Mouse (Mus musculus): ENCODE measurements around the gene Trabd2b. TPM values are rescaled to one million over a fixed set of nuclear protein-coding genes. Genes with fewer than 3 reads are reported as not detected.

The Trabd2b gene
- polyA plus RNA-seq, 1 experiment from 2014 or later, result 1.6 TPM

DNA sequence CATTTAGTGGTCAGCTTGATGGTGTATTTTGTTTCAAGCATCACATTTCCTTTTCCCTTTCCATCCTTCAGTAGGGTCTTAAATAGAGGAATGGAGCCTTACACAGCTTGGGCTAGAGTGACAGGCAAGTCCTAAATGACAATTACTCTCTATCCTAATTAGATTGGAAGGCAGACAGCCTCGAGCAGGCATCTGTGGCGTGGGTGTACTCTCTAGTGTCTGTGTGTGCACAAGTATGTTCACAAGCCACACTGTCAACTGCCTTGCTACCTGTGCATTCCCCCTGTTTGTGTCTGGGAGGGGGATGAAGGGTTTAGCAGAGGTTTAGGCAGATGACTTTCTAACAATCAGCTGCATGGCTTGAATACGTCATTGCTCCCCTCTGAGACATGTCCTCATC lies 6.7 kb upstream of the Trabd2b start:
- ATAC-seq (ENCODE audit: insufficient number of reproducible peaks, insufficient read depth, low FRiP score, low TSS enrichment), result no peak
- Histone ChIP-seq H3K9ac (no peak overlapping the region), H3K9me3 (no peaks in the 10 kb centered on the region), H3K36me3 (no peaks in the 10 kb centered on the region), H3K4me2 (replicated peaks) (no peak overlapping the region), H3K27ac (no peak overlapping the region), H3K4me3 (no peak overlapping the region), H3K27me3 (0 out of 2 replicates have a peak, but pooled peaks cover 6% of the 10 kb centered on the region), H3K4me1 (peaks cover 4% of the 10 kb centered on the region; the same call in 1 of the 2 replicates)
- 44% methylated on average over 3 of the region's 3 CpGs for WGBS

- Histone ChIP-seq H3K36me3 (no peaks in the 10 kb centered on the region), H3K9me3 (no peaks in the 10 kb centered on the region), H3K9ac (no peak overlapping the region), H3K4me1 (peaks cover 8% of the 10 kb centered on the region; the same call in 1 of the 2 replicates), H3K4me3 (no peak overlapping the region), H3K4me2 (replicated peaks) (no peak overlapping the region), H3K27ac (no peak overlapping the region), H3K27me3 (peaks cover 15% of the 10 kb centered on the region)
- 45% methylated on average over 7 of the region's 7 CpGs for WGBS
- ATAC-seq (ENCODE audit: insufficient number of reproducible peaks, insufficient read depth, low FRiP score, low TSS enrichment), result no peak
Observed at GRCm38 (mm10) chr4:114401993-114402731, 4.4 kb upstream of the Trabd2b start.

DNA sequence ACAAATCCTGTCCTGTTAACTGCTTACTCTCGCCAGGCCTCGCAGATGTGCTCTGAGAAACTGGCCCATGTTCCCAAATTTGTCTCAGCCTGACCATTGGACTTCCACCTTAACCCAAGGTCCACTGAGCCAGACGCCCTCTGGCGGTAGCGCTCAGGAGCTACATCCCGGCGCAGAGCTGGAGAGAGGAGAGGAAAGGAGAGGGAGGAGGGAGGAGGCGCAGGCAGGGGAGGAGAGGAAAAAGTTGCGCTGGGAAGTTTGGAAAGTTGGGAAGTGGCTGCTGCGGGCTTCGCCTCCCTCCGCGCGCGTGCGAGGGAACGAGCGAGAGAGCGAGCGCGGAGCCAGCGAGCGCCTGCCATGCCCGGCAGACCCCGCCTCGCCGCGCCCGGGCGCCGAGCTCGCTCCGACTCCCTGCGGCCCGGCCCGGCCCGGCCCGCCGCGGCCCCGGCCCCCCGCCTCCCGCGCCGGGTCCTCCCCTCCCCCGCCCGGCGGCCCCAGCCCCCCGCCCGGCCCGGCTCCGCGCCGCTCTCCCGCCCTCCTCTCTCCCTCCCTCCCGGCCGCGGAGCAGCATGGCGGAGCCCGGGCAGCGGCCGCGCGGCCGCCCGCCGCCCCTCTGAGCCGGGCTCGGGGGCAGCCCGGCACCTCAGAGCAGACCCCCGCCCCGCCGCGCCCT lies 706 bp upstream of the Trabd2b start:
- Histone ChIP-seq H3K36me3 (no peaks in the 10 kb centered on the region), H3K27me3 (peaks cover 47% of the 10 kb centered on the region), H3K9ac (peak overlapping the region; percentile 76), H3K4me1 (peaks cover 30% of the 10 kb centered on the region), H3K4me3 (peak overlapping the region; percentile 77), H3K4me2 (replicated peaks) (peak overlapping the region; percentile 96), H3K27ac (peak overlapping the region; percentile 91), H3K9me3 (no peaks in the 10 kb centered on the region)
- ATAC-seq (ENCODE audit: insufficient number of reproducible peaks, insufficient read depth, low FRiP score, low TSS enrichment), result peak; percentile 84
- under 1% methylated on average over 41 of the region's 74 CpGs for WGBS

DNA sequence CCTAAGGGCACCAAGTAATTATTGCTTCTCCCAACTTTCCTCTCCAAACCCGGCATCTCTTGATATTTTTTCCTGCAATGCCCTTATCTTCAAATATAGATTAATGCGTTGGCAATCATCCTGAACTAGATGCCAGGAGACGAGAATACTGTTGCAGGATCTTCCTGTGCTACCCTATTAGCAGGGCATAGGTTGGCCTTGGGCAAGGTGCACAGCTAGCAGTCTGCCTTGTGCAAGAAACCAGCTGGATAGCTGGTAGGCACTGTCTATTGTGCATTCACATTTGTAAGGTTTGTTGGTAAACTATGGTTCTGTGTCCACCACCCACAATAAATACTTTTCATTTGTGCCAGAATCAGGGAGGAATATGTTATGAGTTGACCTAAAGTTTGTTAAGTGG lies 992 bp downstream of the Trabd2b start:
- H3K27ac ChIP-seq, result no peak overlapping the region
- peaks cover 39% of the 10 kb centered on the region for H3K4me1 ChIP-seq
- H3K9ac ChIP-seq, result no peak overlapping the region
- no peaks in the 10 kb centered on the region for H3K36me3 ChIP-seq
- peak overlapping the region; percentile 77; the same call in 1 of the 2 replicates for H3K4me3 ChIP-seq
- ATAC-seq (ENCODE audit: insufficient number of reproducible peaks, insufficient read depth, low FRiP score, low TSS enrichment), result no peak
- 61% methylated on average over 3 of the region's 3 CpGs for WGBS
- H3K4me2 ChIP-seq (replicated peaks), result peak overlapping the region; percentile 96
- peaks cover 47% of the 10 kb centered on the region for H3K27me3 ChIP-seq
- H3K9me3 ChIP-seq, result no peaks in the 10 kb centered on the region

- H3K36me3 ChIP-seq, result no peaks in the 10 kb centered on the region
- no peaks in the 10 kb centered on the region for H3K9me3 ChIP-seq
- 100% methylated on average over 2 of the region's 2 CpGs for WGBS
- no peak overlapping the region for H3K9ac ChIP-seq
- no peak for ATAC-seq (ENCODE audit: insufficient number of reproducible peaks, insufficient read depth, low FRiP score, low TSS enrichment)
- H3K27ac ChIP-seq, result no peak overlapping the region
- H3K27me3 ChIP-seq, result peaks cover 47% of the 10 kb centered on the region
- no peak overlapping the region for H3K4me2 ChIP-seq (replicated peaks)
- H3K4me1 ChIP-seq, result peaks cover 37% of the 10 kb centered on the region
- no peak overlapping the region for H3K4me3 ChIP-seq
Observed at GRCm38 (mm10) chr4:114408298-114408697, 1.8 kb downstream of the Trabd2b start.

DNA sequence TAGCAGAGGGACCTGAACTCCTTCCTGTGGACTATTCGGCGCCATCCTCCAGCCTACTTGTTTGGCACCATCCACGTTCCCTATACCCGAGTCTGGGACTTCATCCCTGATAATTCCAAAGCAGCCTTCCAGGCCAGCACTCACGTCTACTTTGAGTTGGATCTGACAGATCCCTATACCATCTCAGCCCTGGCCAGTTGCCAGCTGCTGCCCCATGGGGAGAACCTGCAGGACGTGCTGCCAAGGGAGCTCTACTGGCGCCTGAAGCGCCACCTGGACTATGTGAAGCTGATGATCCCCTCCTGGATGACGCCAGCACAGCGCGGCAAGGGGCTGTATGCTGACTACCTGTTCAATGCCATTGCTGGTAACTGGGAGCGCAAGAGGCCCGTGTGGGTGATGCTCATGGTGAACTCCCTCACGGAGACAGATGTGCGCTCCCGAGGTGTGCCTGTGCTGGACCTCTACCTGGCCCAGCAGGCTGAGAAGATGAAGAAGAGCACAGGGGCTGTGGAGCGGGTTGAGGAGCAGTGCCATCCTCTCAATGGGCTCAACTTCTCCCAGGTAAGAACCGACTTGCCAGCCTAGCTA lies 2.5 kb downstream of the Trabd2b start:
- 69% methylated on average over 18 of the region's 18 CpGs for WGBS
- ATAC-seq (ENCODE audit: insufficient number of reproducible peaks, insufficient read depth, low FRiP score, low TSS enrichment), result no peak
- no peak overlapping the region for H3K9ac ChIP-seq
- H3K27ac ChIP-seq, result no peak overlapping the region
- H3K9me3 ChIP-seq, result no peaks in the 10 kb centered on the region
- H3K4me3 ChIP-seq, result no peak overlapping the region
- H3K4me2 ChIP-seq (replicated peaks), result no peak overlapping the region
- peaks cover 37% of the 10 kb centered on the region for H3K4me1 ChIP-seq
- peaks cover 45% of the 10 kb centered on the region for H3K27me3 ChIP-seq
- no peaks in the 10 kb centered on the region for H3K36me3 ChIP-seq

- Histone ChIP-seq H3K4me1 (peaks cover 37% of the 10 kb centered on the region), H3K27ac (no peak overlapping the region), H3K9me3 (no peaks in the 10 kb centered on the region), H3K4me2 (replicated peaks) (peak overlapping the region; percentile 15; the same call in 1 of the 2 replicates), H3K36me3 (no peaks in the 10 kb centered on the region), H3K27me3 (peaks cover 41% of the 10 kb centered on the region), H3K9ac (no peak overlapping the region), H3K4me3 (no peak overlapping the region)
- ATAC-seq (ENCODE audit: insufficient number of reproducible peaks, insufficient read depth, low FRiP score, low TSS enrichment), result no peak
Observed at GRCm38 (mm10) chr4:114409511-114409910, 3.0 kb downstream of the Trabd2b start.

DNA sequence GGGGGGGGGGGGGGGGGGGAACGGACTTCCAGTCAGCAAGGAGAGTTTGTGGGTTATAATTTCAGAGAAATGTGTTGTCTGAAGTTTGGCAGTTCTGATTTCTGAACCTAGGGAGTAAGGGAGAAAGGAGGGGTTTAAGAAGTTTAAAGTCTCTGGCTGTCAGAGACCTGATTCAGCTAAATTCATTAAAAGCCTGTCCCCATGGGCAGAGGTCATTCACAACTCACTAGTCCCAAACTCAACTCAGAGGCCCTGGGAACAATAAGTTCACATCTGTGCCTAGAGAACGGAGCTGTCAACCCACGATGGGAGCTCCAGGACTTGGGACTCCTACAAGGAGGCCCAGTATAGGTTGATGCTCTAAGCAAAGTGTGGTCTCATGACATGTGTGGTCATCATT lies 3.5 kb downstream of the Trabd2b start:
- Histone ChIP-seq H3K36me3 (no peaks in the 10 kb centered on the region), H3K9ac (no peak overlapping the region), H3K27ac (no peak overlapping the region), H3K4me1 (peaks cover 37% of the 10 kb centered on the region), H3K27me3 (peaks cover 40% of the 10 kb centered on the region), H3K4me3 (no peak overlapping the region), H3K9me3 (no peaks in the 10 kb centered on the region), H3K4me2 (replicated peaks) (peak overlapping the region; percentile 31)
- no peak for ATAC-seq (ENCODE audit: insufficient number of reproducible peaks, insufficient read depth, low FRiP score, low TSS enrichment)
- WGBS, result 21% methylated on average over 3 of the region's 3 CpGs

GRCm38 (mm10) chr4:114410443-114410842 lies 3.9 kb downstream of the Trabd2b start:
- 9% methylated on average over 11 of the region's 11 CpGs for WGBS
- Histone ChIP-seq H3K27ac (no peak overlapping the region), H3K36me3 (no peaks in the 10 kb centered on the region), H3K4me3 (no peak overlapping the region), H3K4me1 (peaks cover 37% of the 10 kb centered on the region), H3K27me3 (peaks cover 40% of the 10 kb centered on the region), H3K4me2 (replicated peaks) (peak overlapping the region; percentile 31), H3K9me3 (no peaks in the 10 kb centered on the region), H3K9ac (no peak overlapping the region)
- no peak for ATAC-seq (ENCODE audit: insufficient number of reproducible peaks, insufficient read depth, low FRiP score, low TSS enrichment)

- no peaks in the 10 kb centered on the region for H3K9me3 ChIP-seq
- WGBS, result 19% methylated on average over 9 of the region's 9 CpGs
- H3K27me3 ChIP-seq, result peaks cover 40% of the 10 kb centered on the region
- no peak overlapping the region for H3K4me3 ChIP-seq
- H3K36me3 ChIP-seq, result no peaks in the 10 kb centered on the region
- H3K4me2 ChIP-seq (replicated peaks), result peak overlapping the region; percentile 31
- no peak overlapping the region for H3K9ac ChIP-seq
- no peak for ATAC-seq (ENCODE audit: insufficient number of reproducible peaks, insufficient read depth, low FRiP score, low TSS enrichment)
- H3K4me1 ChIP-seq, result peaks cover 37% of the 10 kb centered on the region
- no peak overlapping the region for H3K27ac ChIP-seq
Observed at GRCm38 (mm10) chr4:114410958-114411661, 4.6 kb downstream of the Trabd2b start.

DNA sequence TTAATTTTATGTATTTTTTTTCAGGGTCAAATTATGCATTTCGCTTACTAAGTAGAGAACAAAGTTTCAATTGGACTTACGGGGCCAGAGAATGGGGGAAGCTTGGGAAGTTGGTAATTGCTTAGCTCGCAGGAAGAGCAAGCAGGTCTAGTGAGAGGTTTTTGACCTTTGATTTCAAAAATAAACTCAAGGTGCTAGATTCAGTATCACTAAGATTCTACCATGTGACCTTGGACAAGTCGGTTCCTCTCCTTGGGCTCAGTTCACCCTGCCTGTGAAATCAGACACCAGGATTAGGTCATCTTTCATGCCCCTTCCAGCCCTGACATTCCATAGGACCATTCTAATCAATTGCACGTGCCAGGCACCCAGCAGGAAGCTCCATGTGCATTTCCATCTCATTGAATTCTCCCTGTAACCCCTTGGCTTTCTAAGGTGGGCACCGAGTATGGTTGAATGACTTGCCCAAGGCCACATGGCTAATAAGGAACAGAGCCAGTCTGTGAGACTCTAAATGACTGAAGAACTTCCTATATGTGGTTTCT lies 5.4 kb downstream of the Trabd2b start:
- no peak overlapping the region for H3K9ac ChIP-seq
- no peak for ATAC-seq (ENCODE audit: insufficient number of reproducible peaks, insufficient read depth, low FRiP score, low TSS enrichment)
- 25% methylated on average over 6 of the region's 6 CpGs for WGBS
- peaks cover 35% of the 10 kb centered on the region for H3K27me3 ChIP-seq
- H3K27ac ChIP-seq, result no peak overlapping the region
- H3K4me1 ChIP-seq, result peaks cover 39% of the 10 kb centered on the region
- no peaks in the 10 kb centered on the region for H3K36me3 ChIP-seq
- H3K4me3 ChIP-seq, result no peak overlapping the region
- H3K9me3 ChIP-seq, result no peaks in the 10 kb centered on the region
- no peak overlapping the region for H3K4me2 ChIP-seq (replicated peaks)

Measured in embryonic facial prominence, embryonic 12.5 days (tissue).